Mouse (Mus musculus) adrenal gland, postnatal 36 days (tissue): ENCODE data around the gene P4htm. TPM values are rescaled to one million over a fixed set of nuclear protein-coding genes. Genes with fewer than 3 reads are reported as not detected.
A peak's percentile ranks its signal among the peaks of the same experiment; 100 is the strongest.

Experiments
- DNase-seq, 2 experiments: peaks; one replicate each; pipeline ENCODE4 v3.0.0; 2021; ENCODE audit warnings: mixed read lengths in 1 of 2
- total RNA-seq, 2 experiments: library from RNA; stranded (reverse); gene quantifications; 2 replicates each; pipeline ENCODE4 v1.2.3; 2021

Gene P4htm
- total RNA-seq, 2 experiments from 2014 or later = 5.6 to 6.3 TPM

DNA sequence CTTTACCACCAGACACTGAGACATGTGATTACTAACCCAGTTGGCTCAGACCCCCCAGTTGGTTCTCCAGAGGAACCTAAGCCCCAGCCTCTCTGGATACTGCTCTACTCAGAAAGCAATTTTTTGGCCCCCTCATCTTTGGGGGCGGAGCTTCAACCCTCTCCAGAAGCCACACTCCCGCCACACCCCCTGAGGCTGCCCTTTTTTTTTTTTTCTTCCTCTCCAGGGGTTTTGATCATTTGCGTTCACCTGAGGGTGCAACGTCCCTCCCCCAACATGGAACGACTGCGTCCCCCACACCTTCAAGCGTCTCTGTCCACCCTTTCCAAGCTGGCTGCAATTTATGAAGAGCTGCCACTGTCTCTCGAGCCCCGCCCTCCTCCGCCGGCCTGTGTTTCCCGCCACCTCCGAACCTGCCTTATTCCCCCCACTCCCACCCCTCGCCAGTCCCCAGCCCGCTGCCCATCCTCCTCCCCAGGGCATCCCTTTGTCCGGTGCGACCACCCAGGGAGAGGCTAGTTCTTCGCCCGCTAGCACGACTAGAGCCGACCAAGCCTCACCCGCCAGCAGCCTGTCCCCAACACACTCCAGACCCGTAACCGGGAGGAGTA, 19.4 kb downstream of the P4htm start:
- DNase-seq = peak; percentile 59 to 79

DNA sequence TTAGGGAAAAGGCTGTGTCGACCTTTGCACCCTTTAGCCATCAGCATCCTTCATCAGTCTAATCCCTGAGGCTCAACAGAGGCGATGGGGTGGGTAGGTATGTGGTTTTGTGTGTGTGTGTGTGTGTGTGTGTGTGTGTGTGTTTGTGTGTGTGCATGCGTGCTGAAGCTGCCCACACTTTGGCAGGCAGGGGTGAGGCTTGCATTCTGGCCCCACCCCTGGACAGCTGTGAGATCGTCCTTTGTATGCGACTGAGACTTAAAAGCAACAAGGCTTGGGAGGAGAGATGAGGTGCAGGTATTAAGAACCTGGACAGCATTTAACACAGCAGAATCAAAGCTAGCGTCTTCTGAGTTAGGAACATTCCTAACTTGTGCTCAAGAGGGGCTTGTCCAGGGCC, 20.4 kb downstream of the P4htm start:
- DNase-seq = no peak

DNA sequence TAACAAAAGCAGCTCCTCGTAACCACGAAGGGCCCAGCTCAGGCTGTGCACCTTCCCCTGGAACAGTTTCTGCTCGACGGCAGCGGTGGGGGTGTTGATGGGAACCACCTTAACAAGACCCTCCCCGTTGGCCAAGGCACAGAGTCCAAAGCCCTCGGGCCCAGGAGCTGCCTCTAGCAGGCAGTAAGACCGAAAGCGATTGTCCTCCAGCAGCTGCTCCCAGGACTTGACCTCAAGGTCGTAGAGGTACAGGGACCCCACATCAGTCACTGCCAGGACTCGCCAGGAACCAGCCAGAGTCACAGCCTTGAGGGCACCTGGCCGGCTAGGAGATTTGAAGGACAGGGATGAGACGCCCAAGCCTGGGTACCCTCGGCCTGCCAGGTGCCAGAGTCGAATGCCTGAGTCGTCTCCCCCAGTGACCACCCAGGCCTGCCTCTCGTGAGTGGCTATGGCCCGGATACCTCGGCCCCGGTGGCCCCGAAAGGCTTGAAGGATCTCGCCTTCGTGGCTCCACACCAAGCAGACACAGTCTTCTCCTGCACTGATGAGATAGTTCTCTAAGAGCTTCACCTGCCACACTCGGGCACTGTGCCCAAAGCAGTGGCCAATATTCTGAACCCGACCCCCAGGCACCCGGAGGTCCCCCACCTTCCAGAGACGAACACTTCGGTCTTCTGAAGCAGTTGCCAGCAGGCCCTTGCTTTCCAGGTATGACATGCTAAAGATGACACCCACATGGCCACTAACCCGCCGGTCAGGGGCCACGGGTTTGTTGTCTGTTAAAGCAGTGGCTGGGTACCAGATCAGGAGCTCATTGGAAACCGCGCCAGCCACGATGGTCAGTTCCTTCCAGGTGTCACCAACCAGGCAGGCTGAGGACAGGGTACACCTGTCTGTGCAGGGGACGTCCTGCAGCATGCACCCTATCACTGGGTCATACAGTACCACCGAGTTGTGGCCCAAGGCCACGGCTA, 21.9 kb downstream of the P4htm start:
- DNase-seq = no peak

DNA sequence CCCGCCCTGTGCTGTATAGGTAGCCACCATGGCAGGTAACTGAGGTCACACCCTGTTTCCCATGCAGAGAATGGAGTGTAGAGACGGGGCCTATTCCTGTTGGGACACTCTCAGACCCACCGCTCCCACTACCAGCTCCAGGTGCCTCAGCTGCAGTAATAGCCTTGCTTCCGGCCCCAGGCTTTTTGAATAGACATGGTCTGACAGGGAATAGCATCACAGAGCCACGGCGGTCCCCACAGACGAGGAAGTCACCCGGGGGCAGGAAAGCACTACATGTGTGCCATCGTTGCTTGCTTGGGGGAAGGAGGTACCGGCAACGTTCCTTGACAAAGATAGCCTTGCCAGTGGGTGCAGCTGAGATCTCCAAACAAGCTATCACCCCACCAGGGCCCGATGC, 22.5 kb downstream of the P4htm start:
- DNase-seq = no peak

DNA sequence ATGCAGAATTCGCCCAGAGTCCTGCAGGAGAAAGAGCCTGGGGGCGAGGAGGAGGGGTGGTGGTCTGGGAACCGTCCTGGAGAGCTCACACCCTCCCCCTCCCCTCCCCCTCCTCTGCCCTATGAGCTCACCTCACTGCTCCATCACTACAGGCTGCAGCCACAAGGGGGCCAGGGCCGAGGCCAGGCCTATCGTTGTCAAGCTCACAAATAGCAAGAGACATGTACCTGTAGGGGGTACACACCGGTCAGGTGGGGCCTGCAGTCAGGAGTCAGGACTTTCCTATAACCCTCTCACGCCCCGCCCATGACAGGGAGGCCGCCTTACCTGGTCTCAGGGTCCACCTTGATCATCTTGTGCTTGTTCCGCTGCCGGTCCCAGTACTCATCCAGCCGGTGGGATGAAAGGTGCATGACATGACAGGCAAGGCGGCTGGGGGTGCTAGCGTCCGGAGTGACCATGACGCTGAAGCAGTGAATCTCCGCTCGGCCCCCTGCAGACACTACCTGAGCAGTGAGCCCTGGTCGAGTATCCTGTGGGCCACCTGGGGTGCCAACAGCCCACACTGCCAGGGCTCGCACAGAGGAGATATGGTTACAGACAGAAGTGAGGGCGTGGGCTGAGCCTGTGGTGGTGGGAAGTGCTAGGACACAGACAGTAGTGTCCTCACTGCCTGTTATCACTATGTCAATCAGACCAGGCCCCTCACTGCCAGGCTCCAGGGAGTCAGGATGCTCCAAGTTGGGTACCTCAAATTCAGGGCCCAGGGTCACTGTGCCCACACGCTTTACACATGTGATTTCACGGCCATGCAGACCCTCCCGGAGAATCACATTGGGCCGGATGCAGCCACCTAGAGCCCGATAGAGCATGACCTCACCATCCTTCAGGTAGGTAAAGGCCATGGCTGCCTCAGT, 23.4 kb downstream of the P4htm start:
- peak; percentile 60 to 79 for DNase-seq

DNA sequence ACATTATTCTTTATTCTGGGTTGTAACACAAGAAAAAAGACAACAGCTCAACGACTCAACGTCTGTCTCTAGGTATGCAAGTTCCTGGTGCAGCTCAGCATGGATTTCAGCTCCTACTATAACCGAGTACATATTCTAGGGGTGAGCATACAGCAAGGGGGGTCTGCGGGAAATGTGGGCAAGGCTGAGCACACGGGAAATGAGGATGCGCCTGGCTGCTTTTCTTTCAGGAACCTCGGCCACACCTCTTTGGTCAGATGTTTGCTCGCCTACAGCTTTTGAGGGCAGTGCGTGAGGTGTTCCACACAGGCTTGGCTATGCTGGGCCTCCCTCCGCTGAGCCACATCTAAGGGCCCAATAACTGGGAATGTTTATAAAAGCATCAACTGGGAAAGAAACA, 25.1 kb downstream of the P4htm start:
- no peak for DNase-seq

DNA sequence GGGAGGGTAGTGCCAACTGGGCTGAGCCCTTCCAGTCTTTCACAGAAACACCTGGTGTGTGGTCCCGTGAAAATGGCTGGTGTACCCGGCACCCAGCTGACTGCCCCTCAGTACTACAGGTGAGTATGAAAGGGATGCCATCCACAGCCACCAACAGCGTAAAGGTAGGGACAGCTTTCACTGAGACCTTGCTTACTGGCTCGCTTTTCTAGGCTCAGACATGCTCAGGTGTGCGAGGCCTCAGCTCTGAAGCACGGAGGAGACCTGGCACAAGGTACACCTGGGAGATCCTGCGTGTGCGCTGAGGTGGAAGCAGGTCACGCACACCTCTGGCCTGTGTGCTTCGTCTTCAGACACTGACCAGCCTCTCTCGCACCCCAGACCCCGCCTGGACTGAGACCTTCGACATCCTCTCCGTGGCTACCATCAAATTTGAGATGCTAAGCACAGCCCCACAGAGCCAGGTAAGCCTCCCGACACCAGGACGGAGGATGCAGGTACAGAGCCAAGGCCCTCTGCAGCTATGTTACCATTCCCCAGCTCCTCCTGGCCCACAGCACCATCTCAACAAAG, 26.0 kb downstream of the P4htm start:
- DNase-seq = no peak

DNA sequence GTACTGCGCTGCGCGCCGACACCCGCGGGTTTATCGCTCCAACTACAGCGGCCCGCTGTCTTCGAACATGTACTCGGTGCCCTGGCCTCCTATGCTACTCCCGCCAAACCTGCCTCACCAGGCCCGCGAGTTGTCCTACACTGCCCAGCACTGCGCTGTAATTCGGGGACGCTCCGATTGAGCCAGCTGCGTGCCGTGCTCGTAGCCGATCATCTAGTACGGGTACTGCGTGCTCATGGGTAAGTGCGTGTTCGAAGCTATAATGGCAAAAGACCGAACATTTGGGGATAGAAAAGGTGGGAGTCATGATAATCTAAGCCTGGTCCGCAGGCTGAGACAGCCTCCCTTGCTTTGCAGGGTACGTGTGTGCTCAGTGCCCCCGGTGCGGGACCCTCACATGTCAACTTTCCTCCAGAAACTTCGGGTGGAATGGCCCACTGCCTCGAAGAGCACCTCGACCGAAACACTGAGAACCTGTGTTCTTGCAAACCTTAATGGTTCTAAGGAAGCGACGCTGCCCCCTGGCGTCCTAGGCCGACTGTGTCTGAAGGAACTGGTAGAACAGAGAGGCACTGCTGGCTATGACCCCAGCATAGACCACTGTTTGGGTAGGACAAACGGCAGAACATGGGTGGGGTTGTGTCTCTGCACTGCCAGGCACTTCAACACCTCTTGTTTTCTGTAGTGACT, 27.1 kb downstream of the P4htm start:
- DNase-seq = peak; percentile 87 to 91

DNA sequence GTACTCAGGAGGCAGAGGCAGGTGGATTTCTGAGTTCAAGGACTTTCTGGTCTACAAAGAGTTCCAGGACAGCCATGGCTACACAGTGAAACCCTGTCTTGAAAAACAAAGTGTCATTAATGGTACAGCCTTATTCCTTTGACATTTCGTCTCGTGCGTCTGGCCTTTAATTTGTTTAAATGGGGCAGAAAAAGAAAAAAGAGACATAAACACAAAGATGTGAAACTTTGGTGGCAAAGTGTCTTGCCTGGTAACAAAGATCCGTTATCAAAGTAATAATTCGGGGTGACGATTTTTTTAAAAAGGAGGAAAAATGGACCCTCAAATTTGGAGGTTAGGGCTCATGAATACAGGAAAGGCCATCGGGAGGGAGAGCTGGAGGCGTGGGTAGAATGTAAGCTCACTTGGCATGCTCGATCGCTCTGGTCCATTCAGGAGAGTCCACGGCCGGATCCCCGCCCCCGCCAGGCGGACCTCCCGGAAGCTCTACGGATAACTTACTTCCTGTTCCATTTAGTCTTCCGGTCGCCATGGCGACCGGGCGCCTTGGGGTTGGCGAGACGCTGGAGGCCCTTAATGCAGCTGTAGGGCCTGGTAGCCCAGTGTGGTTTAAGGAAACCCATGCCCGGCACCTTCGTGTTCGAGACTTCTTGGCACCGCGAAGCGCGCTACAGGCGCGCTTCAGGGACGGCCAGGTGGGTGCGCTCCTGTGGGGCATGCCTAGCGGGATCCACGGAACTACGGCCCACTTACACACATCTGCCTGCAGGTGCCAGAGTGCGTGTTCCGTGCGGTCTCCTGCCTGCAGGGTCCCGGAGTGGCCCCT, 27.9 kb downstream of the P4htm start, which contains the start of gene Dalrd3:
Gene Dalrd3 (plus strand): TSS at position 506 of the 826 bp plus-strand sequence.
- peak; percentile 94 to 96 for DNase-seq

DNA sequence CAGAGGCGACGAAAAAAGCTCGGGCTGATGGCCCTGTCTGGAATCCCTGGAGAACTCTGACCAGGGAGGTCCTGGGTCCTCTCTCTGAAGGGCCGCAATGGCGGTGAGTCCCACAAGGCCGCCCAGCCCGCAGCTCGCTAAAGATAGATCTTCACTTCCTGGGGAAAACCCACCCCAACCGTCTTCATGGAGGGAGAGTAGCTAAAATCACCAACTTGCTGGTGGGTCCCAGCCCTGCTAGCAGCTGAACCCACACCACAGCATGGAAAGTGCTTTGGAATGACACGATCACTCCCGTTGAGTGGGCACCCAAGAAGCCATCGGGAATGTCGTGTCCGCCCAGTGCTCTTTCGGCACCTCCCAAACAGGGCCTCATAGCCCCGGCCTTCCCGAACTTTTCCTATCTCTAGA, 29.0 kb downstream of the P4htm start:
- DNase-seq = no peak

DNA sequence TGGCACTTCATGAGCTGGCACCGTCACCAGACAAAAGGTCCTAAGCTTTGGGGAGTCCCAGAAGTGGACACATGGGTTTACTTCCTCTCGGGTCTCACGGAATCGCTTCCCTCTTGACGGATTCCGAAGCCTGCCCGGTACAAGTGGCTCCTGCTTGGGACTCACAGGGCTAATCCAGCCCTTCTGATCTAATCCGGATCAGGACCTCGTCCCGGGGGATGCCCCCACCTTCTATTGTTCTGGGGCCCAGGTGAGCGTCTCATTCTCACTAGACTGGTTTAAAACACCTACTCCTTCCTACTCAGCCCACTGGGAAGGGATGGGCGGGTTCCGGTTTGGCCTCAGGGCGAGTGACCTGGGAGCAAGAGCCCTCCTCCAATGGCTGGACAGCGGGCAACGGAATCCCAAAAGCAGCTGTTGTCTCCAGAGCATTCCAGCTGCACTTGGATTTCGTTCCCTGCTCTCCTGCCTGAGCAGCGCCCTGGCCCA, 29.5 kb downstream of the P4htm start:
- no peak for DNase-seq

DNA sequence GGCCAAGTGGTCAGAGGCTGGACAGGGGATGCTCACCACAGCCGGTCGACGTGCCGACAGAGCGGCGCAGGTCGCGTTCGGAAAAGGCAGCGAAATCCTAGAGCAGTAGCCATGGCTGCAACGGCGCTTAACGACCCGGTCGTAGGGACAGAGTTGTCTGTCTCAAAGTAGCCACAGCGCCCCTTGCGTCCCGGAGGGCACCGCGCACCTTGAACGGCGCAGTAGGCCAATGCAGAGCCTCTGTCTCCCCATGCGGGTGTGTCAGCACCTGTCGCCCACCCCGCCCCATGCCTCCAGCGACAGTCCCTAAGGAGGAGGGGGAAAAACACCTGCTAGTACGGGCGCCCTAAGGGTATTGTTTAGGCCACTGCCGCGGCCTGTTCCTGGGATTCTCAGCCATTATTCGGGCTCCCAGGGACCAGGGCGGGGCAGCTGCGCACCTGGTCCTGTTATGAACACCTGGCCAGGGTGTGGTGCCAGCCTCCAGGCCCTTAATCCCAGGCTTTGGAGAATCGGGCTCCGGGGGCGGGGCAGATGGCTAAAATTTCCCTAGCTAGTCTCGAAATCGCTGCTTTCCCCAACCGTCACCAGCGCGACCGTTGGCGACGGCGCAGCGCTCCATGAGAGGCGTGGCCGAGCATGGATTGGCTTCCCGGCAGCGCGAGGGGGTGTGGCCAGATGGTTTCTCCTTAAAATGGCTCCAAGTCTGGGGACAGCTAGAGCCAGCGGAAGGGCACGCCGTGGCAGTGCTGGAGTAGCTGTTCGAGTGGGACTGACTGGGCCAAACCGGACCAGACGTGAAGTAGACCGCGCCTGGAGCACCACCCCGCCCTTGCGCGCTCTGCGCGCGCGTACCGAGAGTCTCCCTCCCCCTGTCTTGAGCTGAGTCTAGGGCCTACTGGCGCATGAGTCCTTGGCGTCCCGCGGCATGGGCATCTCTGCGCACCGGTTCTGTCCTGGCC, 30.4 kb downstream of the P4htm start, which contains the start of gene Ndufaf3:
Gene Ndufaf3 (minus strand): TSS at position 620 of the 962 bp plus-strand sequence.
- peak; percentile 97 to 98 for DNase-seq

DNA sequence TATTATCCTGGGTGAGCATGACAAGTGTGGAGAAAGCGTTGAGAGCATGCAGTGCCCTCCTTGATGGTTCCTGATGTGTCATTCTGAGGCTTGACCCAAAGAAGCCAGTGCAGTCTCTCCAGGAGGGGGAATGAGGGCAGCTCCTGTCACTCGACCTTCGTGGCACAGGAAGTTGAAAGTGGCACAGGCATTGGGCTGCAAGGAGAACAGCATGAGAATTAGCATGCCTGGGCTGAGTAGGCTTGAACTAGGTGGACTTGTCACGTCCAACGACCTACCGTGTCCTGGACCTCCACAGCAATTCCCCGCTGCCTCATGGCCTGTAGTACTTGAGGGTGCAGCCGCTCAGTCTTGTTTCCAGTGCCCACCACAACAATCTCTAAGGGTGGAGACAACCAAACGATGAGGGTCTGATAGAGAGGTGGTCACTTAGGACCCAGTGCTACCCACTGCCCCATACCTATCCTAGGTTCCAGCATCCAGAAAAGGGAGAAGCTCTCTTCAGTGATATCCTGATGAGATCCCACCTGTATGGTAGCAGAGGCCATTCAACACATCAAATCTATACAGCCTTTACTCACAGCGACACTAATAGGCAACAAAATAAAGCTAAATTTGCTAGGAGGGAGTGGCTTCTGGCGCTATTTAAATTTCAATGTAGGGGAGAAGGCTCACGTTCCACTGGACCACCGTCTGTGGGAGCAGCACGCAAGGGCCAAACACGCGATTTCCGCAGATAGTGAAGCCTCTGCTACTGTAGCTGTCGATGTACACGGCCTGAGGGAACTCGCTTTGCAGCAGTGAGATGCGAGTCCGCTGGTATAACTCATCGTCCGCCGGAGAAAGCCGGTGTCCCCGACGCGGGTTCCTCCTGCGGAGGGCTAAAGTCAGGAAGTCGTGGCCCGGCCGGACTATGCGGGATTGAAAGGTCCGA, 31.3 kb downstream of the P4htm start:
- DNase-seq = no peak

DNA sequence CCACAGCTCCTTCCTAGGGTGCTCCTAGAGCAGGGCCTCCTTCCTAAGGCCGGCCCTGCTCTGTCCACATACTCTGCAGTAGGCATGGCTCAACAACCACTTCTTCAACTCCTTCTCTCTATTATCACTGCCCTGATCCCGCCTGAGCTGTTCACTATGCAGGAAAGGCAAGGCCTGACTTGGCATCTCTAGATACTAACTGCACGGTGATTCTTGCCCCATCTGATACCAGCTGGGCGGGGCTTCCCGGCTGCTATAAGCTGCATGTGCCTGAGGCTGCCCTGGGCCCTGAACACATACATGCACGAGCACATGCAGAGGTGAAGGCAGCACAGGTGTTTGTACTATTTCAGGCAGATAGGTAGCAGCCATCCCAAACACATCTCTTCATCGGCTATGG, 33.3 kb downstream of the P4htm start:
- no peak for DNase-seq

DNA sequence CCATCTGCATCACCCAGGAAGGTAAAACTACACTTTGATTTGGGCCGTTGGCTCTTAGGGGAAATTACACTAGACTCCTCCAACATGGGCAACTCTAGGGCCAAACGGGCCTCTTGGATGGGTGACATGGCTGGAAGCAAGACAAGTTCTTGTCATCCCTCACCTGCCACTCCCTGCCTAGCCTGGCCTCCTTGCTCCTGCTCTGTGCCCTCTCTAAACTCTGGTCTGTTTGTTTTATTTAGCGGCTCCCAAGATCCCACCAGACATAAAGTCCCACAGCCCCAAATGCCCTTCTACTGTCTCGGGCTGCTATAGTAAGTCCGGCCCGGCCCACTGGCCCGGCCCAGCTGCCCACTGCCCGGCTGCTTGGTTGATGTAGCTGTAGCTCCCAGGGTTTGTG, 33.8 kb downstream of the P4htm start:
- DNase-seq = no peak

DNA sequence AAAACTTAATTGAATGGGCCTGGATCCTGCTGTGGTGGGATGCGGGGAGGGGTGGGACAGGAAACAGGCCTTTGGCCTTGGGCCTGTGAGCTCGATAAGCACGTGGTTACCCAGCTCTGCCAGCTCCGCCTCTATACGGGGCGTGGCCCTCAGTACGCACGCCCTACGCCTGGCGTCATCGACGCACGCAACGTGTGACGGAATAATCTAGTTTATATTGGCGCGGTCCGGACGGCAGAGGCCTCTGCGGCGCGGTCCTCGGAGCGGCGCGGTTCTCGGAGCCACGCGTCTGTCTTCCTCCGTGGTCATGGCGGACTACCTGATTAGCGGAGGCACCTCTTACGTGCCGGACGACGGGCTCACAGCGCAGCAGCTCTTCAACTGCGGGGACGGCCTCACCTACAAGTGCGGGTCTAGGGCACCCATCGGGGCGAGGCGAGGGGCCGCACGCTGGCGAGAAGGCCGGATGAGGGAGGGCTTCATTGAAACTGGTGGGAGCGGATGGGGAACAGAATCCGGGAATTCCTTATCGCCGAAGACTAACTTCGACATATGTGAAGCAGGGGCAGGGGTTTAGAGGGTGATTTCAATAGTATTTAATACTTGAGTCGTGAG, 37.1 kb downstream of the P4htm start, which contains the start of gene Impdh2:
Gene Impdh2 (plus strand): TSS at position 60 of the 615 bp plus-strand sequence.
- peak; percentile 95 to 96 for DNase-seq

DNA sequence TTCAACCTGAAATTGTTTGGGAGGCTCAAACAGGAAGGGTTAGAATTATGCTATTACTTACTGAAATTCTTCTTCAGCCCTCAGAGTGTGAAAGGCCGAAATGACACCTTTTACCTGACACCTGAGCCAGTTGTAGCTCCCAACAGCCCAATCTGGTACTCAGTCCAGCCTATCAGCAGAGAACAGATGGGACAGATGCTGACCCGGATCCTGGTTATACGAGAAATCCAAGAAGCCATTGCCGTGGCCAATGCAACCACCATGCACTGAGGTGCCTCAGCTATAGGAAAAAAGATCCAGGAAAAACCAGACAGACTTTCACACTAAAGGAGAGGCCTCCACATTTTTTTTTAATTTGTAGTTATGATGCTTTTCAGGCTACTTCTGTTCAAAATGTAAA, 38.3 kb downstream of the P4htm start:
- no peak for DNase-seq
